Mouse (Mus musculus) frontal cortex, adult (tissue): ENCODE data around the gene Slc24a3.

Experiments used
- ATAC-seq: cut with Nextera tagmentation; 2 replicates; pipeline ENCODE4 v1.9.2; 2017; ENCODE audit warnings: mild to moderate bottlenecking, moderate library complexity, mixed read lengths; ENCODE audit not compliant: low TSS enrichment

Gene Slc24a3

DNA sequence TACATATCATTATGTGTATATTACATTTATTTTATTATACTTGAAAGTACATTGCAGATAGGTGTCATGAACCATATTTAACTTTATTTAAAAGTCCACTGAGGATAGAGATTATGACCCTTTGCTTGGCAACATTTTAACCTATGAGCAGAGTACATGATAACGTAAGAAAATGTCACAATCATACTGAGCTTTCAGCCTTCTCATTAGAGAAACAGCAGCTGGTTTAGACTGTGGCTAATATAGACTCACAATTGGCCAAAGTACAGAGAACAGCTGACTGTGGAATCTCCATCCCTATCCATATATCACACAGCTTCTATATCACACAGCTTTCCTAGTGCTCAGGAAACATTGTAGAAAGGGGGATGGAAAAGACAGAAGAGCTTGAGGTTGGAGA is 111.8 kb downstream of the Slc24a3 start:
- no peak for ATAC-seq

GRCm38 (mm10) chr2:145283746-145284145 is 116.2 kb downstream of the Slc24a3 start:
- no peak for ATAC-seq

GRCm38 (mm10) chr2:145288501-145288900 is 120.9 kb downstream of the Slc24a3 start:
- ATAC-seq: no peak

DNA sequence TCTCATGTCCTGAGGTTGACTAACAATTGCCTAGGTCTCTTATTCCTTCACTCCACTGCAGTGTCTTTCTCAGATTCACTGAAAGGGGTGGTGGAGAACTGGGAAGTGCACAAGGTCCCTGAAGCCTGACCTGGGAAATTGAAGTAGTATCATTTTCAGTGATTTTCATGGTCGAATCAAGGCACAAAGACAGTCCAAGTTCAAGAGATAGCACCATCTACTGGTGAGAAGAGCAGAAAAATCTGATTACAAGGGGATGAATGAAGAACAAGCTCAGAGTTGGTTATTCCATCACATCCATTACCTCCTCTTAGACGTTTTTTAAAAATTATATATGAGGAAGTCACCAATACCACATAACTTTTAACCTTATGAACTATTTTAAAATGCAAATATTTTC is 123.9 kb downstream of the Slc24a3 start:
- peak; percentile 76 for ATAC-seq

DNA sequence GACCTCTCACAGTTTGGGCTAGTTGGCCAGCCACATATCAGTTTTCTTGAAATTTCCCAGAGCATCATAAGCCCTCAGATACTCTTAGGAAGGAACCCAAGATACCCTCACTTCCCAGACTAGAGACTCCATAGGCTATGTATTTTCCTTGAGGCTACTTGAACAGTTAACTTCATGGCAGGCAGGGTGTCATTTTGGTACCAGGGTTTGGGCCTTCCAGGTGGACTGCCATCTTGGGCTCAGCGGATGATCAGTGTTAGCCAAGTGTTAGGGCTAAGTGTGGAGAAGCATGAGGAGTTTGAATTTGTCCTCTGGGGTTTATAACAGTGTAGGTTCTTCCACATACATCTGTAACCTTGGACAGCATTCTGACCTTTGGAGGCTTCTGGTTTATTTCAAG is 124.6 kb downstream of the Slc24a3 start:
- ATAC-seq: no peak

DNA sequence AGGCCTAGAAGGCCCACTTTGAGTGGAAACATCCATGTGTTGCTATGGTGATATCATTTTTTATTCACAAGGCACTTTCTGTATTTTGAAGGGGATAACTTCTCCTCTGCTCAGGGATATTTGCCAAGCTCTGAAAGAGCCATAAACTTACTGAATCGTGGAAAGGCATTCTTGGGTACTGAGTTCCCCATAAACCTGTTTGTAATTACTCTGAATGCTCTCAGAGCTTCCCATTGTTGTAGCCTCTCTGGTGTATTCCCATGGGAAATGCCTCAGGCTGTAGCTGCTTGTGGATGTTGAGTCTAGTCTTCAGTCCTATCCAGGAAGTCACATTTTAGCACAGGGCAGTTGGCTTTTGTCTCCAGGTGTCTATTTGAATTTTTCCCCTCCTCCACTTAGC is 125.3 kb downstream of the Slc24a3 start:
- no peak for ATAC-seq

- no peak for ATAC-seq
These were observed 129.4 kb downstream of the Slc24a3 start for GRCm38 (mm10) chr2:145296906-145297305.

DNA sequence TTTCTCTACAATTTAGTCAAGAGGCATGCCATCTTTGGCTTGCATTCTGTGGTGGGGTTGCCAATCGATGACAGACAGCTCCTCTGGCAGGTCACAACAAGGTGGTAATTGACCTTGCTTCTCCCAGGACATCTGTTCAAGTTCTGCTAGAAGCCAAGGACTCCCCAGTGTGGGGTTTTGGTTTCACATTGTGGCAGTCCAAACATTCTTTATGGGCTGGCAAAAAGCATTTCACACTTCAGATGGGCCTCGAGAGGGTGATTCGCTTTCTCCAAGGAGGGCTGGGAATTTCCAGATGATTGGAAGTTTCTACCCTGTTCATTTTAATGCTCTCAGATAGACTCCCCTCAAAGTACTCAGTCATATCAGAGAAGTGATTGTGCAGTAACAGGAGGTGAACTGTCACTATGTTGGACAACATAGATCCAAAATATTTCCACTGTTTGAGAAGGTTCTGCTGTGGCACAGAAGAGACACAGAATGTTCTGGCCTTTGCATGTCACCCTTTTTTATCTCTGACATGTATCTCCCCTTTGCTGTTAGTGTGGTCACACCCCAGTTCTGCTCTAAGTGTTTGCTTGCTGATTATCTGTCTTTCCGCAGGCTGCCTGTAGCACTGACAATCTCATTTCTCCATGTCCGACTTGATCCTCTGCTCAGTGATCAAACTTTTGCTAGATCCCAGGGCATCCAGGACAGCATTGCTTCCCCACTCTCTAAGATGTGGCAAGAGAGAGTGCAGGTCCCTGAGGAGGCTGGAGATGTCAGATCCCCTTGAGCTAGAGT is 132.6 kb downstream of the Slc24a3 start:
- ATAC-seq: no peak

DNA sequence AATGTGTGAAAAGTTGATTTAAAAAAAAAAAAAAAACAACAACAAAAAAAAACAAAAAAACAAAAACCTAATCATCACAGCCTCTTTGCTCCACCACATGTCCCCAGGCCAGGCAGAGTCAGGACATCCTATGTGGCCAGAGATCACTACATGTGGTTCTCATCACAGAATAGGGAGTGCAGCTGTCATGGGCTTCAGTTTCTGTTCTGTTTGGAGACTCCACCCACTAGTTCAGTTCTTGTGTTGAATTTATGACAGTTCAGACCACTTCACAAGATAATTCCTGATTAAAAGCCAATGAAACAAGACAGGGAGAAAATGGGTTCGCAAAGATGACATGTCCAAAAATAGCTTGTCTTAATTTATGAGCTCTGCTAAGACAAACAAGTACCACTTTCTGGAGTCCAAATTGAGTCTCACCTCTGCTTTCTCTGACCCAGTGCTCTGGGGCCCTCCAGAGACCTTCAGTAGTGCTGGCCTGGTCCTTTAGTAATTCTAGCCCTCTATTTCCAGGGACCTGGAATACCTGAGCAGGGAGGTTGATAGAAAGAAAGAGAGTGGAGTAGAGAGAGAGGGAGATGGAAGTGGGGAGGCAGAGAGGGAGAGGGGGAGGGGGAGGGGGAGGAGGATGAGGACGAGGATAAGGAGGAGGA is 139.8 kb downstream of the Slc24a3 start:
- no peak for ATAC-seq

DNA sequence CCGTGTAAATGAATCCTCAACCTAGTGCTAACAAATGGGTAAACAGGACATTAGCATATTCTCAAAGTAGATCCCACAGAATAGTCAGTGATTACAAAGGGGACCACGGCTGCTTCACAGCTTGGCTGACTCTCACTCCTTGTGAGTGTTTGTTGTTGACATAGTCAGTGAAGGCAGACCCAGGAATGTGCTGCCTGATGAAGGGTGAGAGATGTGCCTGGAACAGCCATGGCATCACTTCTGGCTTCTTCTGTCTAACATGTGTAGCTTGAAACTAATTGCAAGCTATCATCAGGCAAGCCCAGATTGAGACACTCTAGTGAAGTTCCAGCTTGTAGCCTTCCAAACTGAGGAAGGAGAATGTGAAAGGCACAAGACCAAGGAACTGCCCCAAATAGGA is 151.4 kb downstream of the Slc24a3 start:
- ATAC-seq: no peak

GRCm38 (mm10) chr2:145321287-145321686 is 153.7 kb downstream of the Slc24a3 start:
- no peak for ATAC-seq

- no peak for ATAC-seq
These were observed 154.2 kb downstream of the Slc24a3 start for GRCm38 (mm10) chr2:145321755-145322154.

GRCm38 (mm10) chr2:145324477-145324876 is 156.9 kb downstream of the Slc24a3 start:
- ATAC-seq: no peak

GRCm38 (mm10) chr2:145325852-145326251 is 158.3 kb downstream of the Slc24a3 start:
- no peak for ATAC-seq

DNA sequence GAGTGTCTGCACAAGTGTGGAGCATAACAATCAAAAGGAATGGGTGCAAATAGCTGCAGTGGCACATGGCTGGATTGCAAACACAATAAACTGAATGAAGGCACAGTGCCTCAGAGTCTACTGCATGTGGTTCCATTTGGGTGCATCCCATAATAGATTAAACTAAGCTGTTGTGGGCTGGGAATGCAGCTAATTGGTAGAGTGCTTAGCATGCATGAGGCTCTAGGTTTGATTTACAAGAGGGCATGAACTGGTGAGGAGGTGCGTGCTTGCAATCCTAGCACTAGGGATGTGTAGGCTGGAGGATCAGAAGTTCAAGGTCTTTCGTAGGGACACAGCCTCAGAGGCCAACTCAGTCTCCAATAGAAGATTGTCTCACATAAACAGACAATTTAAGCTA is 159.0 kb downstream of the Slc24a3 start:
- ATAC-seq: no peak

GRCm38 (mm10) chr2:145329756-145330155 is 162.2 kb downstream of the Slc24a3 start:
- peak; percentile 90 for ATAC-seq

DNA sequence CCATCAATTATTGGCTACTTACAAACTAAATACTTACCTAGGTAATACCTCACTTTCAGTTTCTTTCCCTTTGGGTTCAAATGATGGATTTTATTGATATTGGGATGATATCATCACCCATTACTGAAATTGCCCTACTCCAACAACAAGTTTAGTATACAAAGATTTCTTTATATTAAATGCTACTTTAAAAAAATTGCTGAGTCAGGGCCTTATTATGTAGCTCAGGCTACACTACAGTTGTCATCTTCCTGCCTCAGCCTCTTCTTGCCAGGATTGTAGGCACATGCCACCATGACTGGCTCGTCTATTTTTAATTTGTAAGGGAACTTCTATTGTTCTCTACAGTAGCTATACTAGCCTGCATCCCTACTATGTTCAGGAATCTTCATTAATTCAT is 164.0 kb downstream of the Slc24a3 start:
- ATAC-seq: no peak

DNA sequence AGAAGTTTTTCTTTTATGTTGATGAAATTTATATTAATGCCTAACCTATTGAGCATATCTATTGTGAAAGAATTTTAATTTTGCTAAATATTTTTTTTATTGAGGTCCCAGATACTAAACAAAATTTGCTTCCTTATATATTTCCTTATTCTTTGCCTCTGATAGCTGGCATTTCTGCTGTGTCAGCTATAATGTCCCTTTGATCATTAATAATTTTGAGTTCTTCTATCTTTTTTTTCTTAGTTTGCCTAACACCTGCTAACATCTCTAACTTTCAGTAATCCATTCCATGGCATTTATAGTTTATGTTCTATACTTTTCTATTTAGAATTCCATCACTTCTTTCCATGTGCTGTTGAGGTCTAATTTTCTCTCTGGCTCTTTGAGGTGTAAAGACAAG is 165.9 kb downstream of the Slc24a3 start:
- no peak for ATAC-seq

DNA sequence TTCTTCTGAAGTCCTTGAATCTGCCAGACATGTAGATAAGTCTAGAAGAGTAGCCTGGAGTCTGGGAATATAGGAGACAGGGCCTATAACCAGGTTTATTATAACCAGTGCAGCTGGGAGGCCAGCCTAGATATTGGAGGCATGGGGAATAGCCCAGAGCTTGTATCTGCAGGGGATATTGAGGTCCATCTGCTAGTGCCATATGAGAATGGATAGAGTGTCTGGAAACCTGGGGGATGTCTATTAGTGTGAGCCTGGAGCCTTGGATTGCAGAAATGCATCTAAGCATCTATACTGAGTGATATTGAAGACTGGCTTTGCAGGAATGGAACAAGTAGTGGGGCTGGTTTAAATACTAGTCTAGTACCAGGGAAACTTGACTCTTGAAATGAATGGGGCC is 168.9 kb downstream of the Slc24a3 start:
- ATAC-seq: no peak

DNA sequence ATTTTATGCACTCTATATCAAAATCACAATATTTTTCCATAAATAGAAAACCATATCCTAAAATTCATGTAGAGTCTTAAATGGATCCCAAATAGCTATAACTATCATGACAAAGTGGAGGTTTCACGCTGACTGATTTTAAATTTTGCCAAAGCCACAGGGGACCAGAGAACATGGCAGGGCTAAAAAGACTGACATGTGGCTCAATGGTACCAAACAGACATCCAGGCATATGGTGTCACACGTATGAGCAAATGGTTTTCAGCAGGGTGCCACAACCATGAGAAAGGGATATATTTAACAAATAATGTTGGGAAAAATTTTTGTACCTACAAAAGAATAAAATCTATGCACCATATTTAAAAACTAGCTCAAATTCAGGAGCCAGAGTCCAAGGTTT is 173.3 kb downstream of the Slc24a3 start:
- no peak for ATAC-seq

- ATAC-seq: peak; percentile 79
These were observed 175.4 kb downstream of the Slc24a3 start for GRCm38 (mm10) chr2:145342956-145343355.

DNA sequence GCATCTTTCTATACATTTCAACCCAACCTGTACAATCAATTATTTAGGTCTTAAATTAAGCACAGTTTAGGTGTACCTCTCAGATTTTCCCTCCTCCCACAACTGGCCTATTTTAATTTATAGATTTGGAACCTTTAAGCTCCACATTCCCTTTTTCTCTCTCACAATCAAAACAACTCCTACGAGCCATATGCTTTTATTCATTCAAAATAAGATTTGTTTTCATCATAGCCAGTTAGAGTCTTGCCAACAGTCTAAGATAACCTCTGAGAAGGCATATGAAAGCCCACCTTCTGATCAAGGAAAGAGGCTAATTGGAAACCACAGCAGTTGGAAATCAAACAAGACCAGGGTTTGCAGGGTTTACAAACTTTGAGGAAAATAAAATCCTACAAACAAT is 177.0 kb downstream of the Slc24a3 start:
- peak; percentile 48 for ATAC-seq

DNA sequence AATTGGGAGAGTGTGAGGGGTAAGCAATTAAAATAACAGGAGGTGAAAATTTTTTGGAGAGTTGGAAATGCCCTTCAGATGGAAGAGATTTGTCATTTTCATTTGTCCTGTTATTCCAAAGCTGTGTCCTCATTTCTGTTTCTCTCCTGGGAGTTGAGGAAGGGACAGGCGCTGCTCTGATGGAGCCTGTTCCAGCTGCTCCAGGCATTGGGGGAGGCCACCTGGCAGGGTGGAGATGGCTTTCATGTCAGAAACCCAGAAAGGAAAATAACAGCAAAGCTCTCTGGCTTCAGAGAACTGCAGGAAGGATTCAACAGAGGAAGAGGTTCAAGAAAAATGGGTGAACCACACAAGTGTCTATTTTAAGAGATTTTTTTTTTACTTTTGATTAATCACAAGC is 186.2 kb downstream of the Slc24a3 start:
- no peak for ATAC-seq
